Mouse (Mus musculus) urinary bladder, adult 18-20 months (tissue): ENCODE results near the gene Hdhd5.

Source experiments
- DNase-seq, 2 experiments: peaks; one replicate each; pipeline ENCODE4 v3.0.0; 2022; ENCODE audit warnings: low spot score in 2 of 2, mixed read lengths in 2 of 2

Hdhd5 gene

GRCm38 (mm10) chr6:120532594-120532993, 1.5 kb upstream of the Hdhd5 start:
- no peak for DNase-seq

GRCm38 (mm10) chr6:120529123-120529522, 2.0 kb downstream of the Hdhd5 start:
- no peak for DNase-seq

- DNase-seq, result no peak
Observed at GRCm38 (mm10) chr6:120524796-120525195, 6.3 kb downstream of the Hdhd5 start.

GRCm38 (mm10) chr6:120519647-120520046, 11.5 kb downstream of the Hdhd5 start:
- no peak for DNase-seq

GRCm38 (mm10) chr6:120517311-120517710, 13.8 kb downstream of the Hdhd5 start:
- DNase-seq, result no peak

GRCm38 (mm10) chr6:120516879-120517278, 14.2 kb downstream of the Hdhd5 start:
- no peak for DNase-seq

- DNase-seq, result no peak
Observed at GRCm38 (mm10) chr6:120516422-120516821, 14.7 kb downstream of the Hdhd5 start.

- DNase-seq, result no peak
Observed at GRCm38 (mm10) chr6:120511212-120511611, 19.9 kb downstream of the Hdhd5 start.

GRCm38 (mm10) chr6:120510425-120510824, 20.7 kb downstream of the Hdhd5 start:
- no peak for DNase-seq

- no peak for DNase-seq
Observed at GRCm38 (mm10) chr6:120509975-120510374, 21.1 kb downstream of the Hdhd5 start.

GRCm38 (mm10) chr6:120508645-120509044, 22.5 kb downstream of the Hdhd5 start:
- DNase-seq, result no peak

- no peak for DNase-seq
Observed at GRCm38 (mm10) chr6:120505531-120505930, 25.6 kb downstream of the Hdhd5 start.

- no peak for DNase-seq
Observed at GRCm38 (mm10) chr6:120504051-120504450, 27.1 kb downstream of the Hdhd5 start.

GRCm38 (mm10) chr6:120496544-120496943, 34.6 kb downstream of the Hdhd5 start:
- DNase-seq, result no peak

- no peak for DNase-seq
Observed at GRCm38 (mm10) chr6:120493374-120494181, 37.5 kb downstream of the Hdhd5 start, which contains the start of gene Tmem121b. Tmem121b (minus strand) TSS chr6:120493807.

GRCm38 (mm10) chr6:120492499-120493373, 38.4 kb downstream of the Hdhd5 start:
- DNase-seq, result peak; percentile 21 to 39

- DNase-seq, result no peak
Observed at GRCm38 (mm10) chr6:120491862-120492498, 39.1 kb downstream of the Hdhd5 start.

GRCm38 (mm10) chr6:120491064-120491463, 40.1 kb downstream of the Hdhd5 start:
- DNase-seq, result no peak

- DNase-seq, result no peak
Observed at GRCm38 (mm10) chr6:120489461-120489860, 41.7 kb downstream of the Hdhd5 start.

- no peak for DNase-seq
Observed at GRCm38 (mm10) chr6:120488647-120489046, 42.5 kb downstream of the Hdhd5 start.

- no peak for DNase-seq
Observed at GRCm38 (mm10) chr6:120486051-120486510, 45.0 kb downstream of the Hdhd5 start.

- DNase-seq, result no peak
Observed at GRCm38 (mm10) chr6:120485038-120485437, 46.1 kb downstream of the Hdhd5 start.
